Mouse (Mus musculus) mesoderm, embryonic 11.5 days (tissue): ENCODE results near the gene Cpz.
A peak's percentile ranks its signal among the peaks of the same experiment; 100 is the strongest.

ENCODE experiments used
- DNase-seq: peaks from one replicate; pipeline ENCODE4 v3.0.0-alpha.2; 2012; ENCODE audit warnings: low read depth, low spot score

Gene Cpz

GRCm38 (mm10) chr5:35530442-35530841, 4.9 kb upstream of the Cpz start:
- DNase-seq, result peak; percentile 77

DNA sequence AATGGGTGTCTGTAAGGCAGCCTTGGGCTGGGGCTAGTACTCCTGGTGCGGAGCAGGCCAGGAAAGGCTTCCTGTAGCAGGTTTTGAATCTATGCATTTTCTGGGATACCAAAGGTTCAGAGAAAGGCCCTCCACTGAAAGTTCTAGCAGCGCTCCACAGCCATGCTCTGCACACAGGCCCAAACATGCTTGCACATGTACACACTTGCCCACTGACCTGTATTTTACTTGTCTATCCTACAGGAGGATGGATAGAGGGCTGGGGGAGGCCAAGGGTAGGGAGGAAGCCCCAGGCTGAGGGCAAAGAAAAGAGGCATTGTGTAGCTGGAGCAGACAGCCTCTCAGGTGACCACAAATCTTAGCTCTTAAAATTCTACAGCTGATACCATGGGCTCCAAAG, 1.1 kb downstream of the Cpz start:
- DNase-seq, result no peak

DNA sequence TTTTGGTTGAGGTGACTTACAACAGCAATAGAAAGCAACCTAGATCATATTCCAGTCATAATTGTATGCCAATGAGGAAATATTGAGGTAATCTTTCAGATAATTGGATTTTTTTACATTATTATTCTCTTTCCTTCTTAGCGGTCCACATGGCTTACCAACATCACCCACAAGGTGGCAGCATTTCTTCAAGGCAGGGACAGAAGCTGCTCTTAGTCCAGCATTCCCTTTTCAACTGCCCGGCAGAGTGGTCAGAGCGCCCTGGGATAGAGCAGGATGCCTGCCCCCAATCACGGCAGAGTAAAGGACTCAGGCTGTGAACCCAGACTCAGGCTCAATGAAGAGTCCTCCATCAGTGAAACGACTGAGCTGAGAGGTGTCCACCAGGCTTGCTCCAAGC, 1.8 kb downstream of the Cpz start:
- DNase-seq, result peak; percentile 85

- no peak for DNase-seq
Measured at GRCm38 (mm10) chr5:35516781-35517180, 8.7 kb downstream of the Cpz start.

DNA sequence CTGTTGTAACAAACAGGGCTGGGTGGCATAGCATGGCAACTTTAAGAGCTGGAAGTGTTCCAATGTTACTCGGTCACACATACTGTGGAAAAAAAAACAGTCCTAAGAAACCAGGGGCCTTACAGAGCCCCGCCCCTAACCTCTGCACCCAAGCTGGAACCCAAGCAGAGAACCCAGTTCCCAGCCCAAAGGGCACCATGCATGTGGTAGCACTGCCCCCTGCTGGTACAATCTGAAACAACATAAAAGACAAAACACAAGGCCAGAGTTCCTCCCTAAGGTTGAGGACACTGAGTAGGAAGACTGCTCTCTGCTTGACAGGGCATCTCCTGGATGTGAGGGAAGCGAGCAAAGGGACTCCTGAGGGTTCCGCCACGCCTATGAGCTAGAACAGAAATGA, 14.9 kb downstream of the Cpz start:
- DNase-seq, result peak; percentile 82

GRCm38 (mm10) chr5:35505016-35505415, 20.5 kb downstream of the Cpz start:
- no peak for DNase-seq

GRCm38 (mm10) chr5:35497344-35497743, 28.2 kb downstream of the Cpz start:
- DNase-seq, result no peak

- no peak for DNase-seq
Measured at GRCm38 (mm10) chr5:35495989-35496388, 29.5 kb downstream of the Cpz start.

DNA sequence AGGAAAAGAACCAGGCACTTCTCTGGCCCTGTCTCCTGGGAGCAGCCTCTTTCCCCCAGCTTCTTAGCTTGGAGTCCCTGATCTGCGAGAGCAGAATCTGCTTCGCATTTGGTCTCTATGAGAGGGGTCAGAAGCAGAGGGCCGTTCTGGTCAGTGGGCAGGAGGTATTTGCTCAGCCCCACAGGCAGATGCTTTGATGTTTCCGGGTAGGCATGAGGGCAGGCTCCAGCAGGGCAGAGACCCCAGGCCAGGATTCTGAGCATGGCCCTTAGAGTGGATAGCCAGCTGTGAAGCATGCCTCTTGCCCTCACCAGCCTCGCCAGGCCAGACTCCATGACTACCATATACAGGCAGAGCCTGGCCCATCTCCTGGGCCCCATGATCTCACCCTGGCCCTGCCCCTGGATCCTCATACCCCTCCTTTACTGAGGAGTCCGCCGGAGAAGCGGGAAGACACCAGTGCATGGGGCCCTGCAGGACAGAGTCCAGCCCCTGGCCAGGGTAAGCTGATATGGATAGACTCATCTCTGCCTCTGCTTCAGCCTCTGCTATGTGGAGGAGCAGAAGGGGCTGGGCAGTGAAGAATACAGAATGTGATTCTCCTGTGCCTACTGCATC, 30.6 kb downstream of the Cpz start:
- peak; percentile 50 for DNase-seq

- DNase-seq, result peak; percentile 67
Measured at GRCm38 (mm10) chr5:35493770-35494169, 31.7 kb downstream of the Cpz start.

GRCm38 (mm10) chr5:35479521-35479920, 46.0 kb downstream of the Cpz start:
- no peak for DNase-seq

DNA sequence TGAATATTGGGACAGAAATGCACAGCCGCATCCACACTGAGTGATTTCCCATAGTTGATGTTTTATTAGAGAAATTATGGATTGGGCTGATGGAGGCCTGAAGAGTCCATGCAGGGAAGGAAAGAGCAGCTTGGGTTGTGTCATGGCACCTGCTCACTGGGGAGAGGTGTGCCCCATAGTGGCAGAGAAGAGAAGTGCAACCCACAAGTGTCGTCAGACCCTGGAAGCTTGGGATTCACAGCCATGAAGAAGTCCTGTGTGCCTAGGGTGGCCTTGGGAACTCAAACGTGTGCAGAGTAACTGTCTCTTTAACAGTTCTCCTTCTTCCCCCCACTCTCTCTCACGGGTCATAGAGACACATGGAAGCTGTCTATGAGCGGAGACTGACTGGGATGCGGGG, 50.3 kb downstream of the Cpz start:
- peak; percentile 33 for DNase-seq

GRCm38 (mm10) chr5:35470885-35471528, 54.5 kb downstream of the Cpz start:
- DNase-seq, result no peak

DNA sequence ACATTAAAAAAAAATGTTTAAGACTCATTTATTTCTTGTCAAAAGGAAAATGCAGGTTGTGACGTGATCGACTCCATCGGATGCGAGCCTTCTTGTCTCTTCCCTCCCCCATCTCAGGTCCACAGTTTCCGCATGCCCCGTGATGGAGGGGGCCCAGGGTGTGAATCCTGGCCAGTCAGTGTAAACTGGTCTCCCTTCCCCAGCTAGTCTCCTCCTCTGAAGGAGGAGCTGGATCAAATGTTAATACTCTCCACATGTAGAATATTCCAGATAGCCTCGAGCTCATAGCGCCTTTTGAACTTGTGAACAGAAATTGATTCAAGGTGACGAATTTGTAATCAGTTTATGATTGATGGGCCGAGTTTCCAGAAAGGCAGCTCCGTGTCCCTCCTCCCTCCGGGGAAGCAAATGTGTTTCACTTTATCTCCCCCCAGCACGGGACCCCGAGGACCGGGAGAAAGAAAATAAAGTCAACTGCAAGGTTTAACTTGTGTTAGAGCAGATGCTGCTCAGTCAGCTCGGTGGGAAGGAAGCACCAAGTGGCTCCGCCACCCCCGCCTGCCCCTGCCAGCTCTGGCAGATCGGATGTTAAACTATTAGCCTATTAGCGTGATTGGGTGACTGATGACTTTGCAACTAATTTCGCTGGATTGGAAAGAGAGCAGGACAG, 59.4 kb downstream of the Cpz start:
- peak; percentile 32 for DNase-seq

- DNase-seq, result no peak
Measured at GRCm38 (mm10) chr5:35462081-35462480, 63.4 kb downstream of the Cpz start.

DNA sequence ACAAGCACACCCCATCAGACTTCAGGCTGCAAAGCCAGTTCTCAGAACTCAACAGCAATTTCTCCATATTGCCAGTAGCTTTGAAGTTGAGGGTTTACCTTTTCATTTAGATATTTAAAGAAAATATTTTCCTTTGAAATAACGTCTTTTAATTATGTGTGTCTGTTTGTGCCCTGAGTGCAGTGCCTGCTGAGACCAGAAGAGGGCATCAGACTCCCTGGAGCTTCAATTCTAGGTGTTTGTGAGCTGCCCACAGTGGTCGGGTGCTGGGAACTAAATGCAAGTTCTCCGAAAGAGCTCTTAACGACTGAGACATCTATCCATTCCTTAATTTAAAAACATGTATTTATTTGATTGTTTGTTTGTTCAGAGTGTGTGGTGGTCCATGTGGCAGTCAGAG, 65.7 kb downstream of the Cpz start:
- no peak for DNase-seq

DNA sequence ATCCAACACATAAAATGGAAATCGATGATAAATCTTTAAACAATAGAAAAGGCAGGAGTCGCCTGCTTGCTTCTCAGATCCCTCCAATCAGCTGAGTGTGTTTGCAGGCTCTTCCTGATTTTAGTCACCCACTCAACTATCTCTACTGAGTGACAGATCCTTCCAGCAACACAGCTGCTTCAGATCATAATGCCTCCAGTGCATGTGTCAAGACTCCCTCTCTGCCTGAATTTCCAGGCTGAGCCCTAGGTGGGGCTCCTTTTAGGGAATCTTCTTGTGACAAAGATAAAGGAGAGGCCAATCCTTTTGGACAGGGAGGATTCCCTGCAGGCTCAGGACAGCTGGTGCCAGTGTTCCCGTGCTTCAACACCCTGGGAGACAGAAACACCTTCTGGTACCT, 67.2 kb downstream of the Cpz start:
- no peak for DNase-seq

DNA sequence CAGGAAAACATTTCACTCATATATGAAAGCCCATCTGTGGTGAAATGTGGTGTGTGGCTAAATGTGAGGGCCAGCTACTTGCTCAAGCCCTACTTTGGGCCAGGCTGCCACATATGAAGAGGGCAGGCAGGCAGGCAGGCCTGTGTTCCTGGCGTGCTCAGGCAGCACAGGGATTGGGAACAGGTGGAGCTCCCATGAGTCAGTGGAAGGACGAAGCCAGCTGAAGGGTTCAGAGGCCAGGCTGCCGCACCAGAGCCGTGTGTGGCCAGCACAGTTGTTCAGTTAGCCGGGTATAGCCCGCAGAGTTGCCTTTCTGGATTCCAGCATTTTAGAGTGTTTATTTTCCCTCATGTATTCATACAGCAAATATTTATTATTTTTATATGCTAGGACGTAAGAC, 68.1 kb downstream of the Cpz start:
- no peak for DNase-seq

- DNase-seq, result peak; percentile 48
Measured at GRCm38 (mm10) chr5:35454187-35454800, 71.2 kb downstream of the Cpz start.
